Comparison of ENCODE assay signal across 19 mouse cellular contexts in the genomic region with DNA sequence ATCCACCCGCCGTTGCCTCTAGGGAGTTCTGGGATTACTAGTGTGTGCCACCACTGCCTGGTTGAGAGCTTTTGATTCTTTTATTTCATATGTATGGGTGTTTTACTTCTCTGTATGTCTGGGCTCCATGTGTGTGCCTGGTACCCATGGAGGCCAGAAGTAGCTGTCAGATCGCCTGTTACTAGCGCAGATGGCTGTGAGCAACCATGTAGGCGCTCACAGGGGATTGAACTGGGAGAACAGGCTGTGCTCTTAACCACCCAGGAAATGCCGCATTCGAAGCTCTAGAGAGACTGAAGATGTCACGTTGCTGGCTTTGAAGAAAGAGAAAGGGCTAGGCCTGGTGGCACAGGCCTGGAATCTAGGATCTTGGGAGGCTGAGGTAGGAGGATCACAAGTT.
DNase-seq lines count a peak whose midpoint lies in the region; TF ChIP-seq lines count a peak whose summit lies in the region.
"Had no signal": no experiment of that assay in that cellular context is flagged by ENCODE, and none has a peak within 500 bp of the region (broad histone marks: within the 10 kb centered on the region; RNA-seq: fewer than 3 reads in every experiment).

No protein-coding gene starts in this region.

- H3K27ac ChIP-seq in CH12.LX (ENCODE audit: insufficient read depth, low read depth): no peak overlapping the region
- H3K27ac ChIP-seq: forebrain, embryonic 13.5 days; heart, adult 2 months; hindbrain, embryonic 14.5 days had no signal

- H3K27me3 ChIP-seq in CH12.LX (replicated peaks): no peaks in the 10 kb centered on the region
- H3K27me3 ChIP-seq: forebrain, embryonic 13.5 days had no signal

- in situ Hi-C loops in CH12.LX (cut with MboI; ENCODE audit: low pct_ligation_motif_present, low pct_unique_long_range_greater_than_20kb, low sequenced_read_pairs): no loop called here

- no peak for TF ChIP-seq CTCF in CH12.LX (conservative IDR thresholded peaks at IDR 0.05 in 1 of 2, IDR thresholded peaks at IDR 0.05 in 1 of 2; ENCODE audit: low read depth in 2 of 2, low read length in 2 of 2)

- peaks cover 17% of the 10 kb centered on the region for H3K9me3 ChIP-seq in CH12.LX (replicated peaks; ENCODE audit: low read length)
- H3K9me3 ChIP-seq: forebrain, embryonic 13.5 days had no signal

- H3K4me1 ChIP-seq in CH12.LX (ENCODE audit: control insufficient read depth in 1 of 2, insufficient read depth in 2 of 2): peaks cover 13 to 38% of the 10 kb centered on the region in 2 experiments
- H3K4me1 ChIP-seq: forebrain, embryonic 13.5 days had no signal

- no peak for TF ChIP-seq POLR2A in CH12.LX (IDR thresholded peaks at IDR 0.05; ENCODE audit: low read depth, low read length)

- no peaks in the 10 kb centered on the region for H3K79me2 ChIP-seq in CH12.LX (replicated peaks; ENCODE audit: control insufficient read depth, extremely low read depth, insufficient read depth, poor library complexity, severe bottlenecking)

- H3K4me3 ChIP-seq in CH12.LX (replicated peaks in 1 of 3; ENCODE audit: low read depth in 2 of 3, low read length in 2 of 3, poor library complexity in 1 of 3): no peak overlapping the region
- H3K4me3 ChIP-seq: forebrain, embryonic 10.5 days; forebrain, embryonic 13.5 days; heart, adult 2 months had no signal

- H3K4me2 ChIP-seq in CH12.LX (ENCODE audit: insufficient read depth, low read depth, poor library complexity, severe bottlenecking): no peak overlapping the region
- H3K4me2 ChIP-seq: forebrain, embryonic 13.5 days; heart, embryonic 11.5 days; hindbrain, embryonic 14.5 days had no signal

- H3K9ac ChIP-seq in CH12.LX (ENCODE audit: insufficient read depth, low read depth): no peak overlapping the region
- H3K9ac ChIP-seq: forebrain, embryonic 13.5 days; hindbrain, embryonic 14.5 days had no signal

- H3K36me3 ChIP-seq in CH12.LX (replicated peaks in 1 of 2; ENCODE audit: control insufficient read depth in 1 of 2, insufficient read depth in 1 of 2, low read length in 1 of 2): peaks cover 0 to 35% of the 10 kb centered on the region in 2 experiments
- H3K36me3 ChIP-seq: forebrain, embryonic 10.5 days had no signal

- no peak for TF ChIP-seq RAD21 in CH12.LX (IDR thresholded peaks at IDR 0.05; ENCODE audit: low read depth, low read length)

- 0 out of 2 replicates have a peak, but pooled peaks have one; percentile 12 for TF ChIP-seq EP300 in CH12.LX (IDR thresholded peaks at IDR 0.05; ENCODE audit: low read length)

- dilution Hi-C loops in CH12.LX (cut with MboI; ENCODE audit: extremely low pct_ligation_motif_present, extremely low pct_unique_long_range_greater_than_20kb, low sequenced_read_pairs): no loop called here

- DNase-seq in layer of hippocampus, adult 18-20 months (ENCODE audit: low spot score in 2 of 2): peak; percentile 53 to 77
- DNase-seq in layer of hippocampus, adult 9-10 months (ENCODE audit: low spot score): no peak
- DNase-seq in layer of hippocampus, adult 9-11 months: peak; percentile 74
- DNase-seq in layer of hippocampus, adult 11-12 months (ENCODE audit: low spot score): no peak
- no peak for DNase-seq in CH12.LX (ENCODE audit: extremely low read depth)
- peak; percentile 31 for DNase-seq in brain, adult 2 months (ENCODE audit: low read depth, low spot score)
- DNase-seq: adrenal gland, adult 8-10 months; adrenal gland, postnatal 25 days; cerebellum, adult 18-20 months; cerebellum, adult 9-10 months; cerebellum, postnatal 14 days; gastrocnemius, postnatal 10 days; gastrocnemius, postnatal 36 days; heart, adult 2 months; heart, postnatal 36 days had no signal

TF ChIP-seq in CH12.LX, 34 proteins besides CTCF, POLR2A, EP300 and RAD21:
- no peak for TF ChIP-seq CHD2 (IDR thresholded peaks at IDR 0.05; ENCODE audit: low read length)
- no peak for TF ChIP-seq NRF1 (IDR thresholded peaks at IDR 0.05; ENCODE audit: low read depth, low read length)
- no peak for TF ChIP-seq HCFC1 (IDR thresholded peaks at IDR 0.05; ENCODE audit: low read depth, low read length)
- no peak for TF ChIP-seq ETS1 (conservative IDR thresholded peaks at IDR 0.05; ENCODE audit: low read depth, low read length)
- TF ChIP-seq MAFK (IDR thresholded peaks at IDR 0.05; ENCODE audit: insufficient replicate concordance, low read length): no peak
- TF ChIP-seq MEF2A (IDR thresholded peaks at IDR 0.05; ENCODE audit: borderline replicate concordance, low read depth, low read length): no peak
- TF ChIP-seq ZC3H11A (IDR thresholded peaks at IDR 0.05; ENCODE audit: low read depth, low read length): no peak
- no peak for TF ChIP-seq PAX5 (IDR thresholded peaks at IDR 0.05; ENCODE audit: low read length)
- TF ChIP-seq JUND (conservative IDR thresholded peaks at IDR 0.05; ENCODE audit: low read depth, low read length): no peak

Comparison
In these comparisons a context has a peak if more than half of its experiments do, and no peak if none do; other contexts are left out.
1. DNase-seq: peak in layer of hippocampus, adult 18-20 months (2 of 2), layer of hippocampus, adult 9-11 months (single experiment) and brain, adult 2 months (single experiment); none in layer of hippocampus, adult 9-10 months (single experiment), layer of hippocampus, adult 11-12 months (single experiment) and CH12.LX (single experiment).